Mouse (Mus musculus): ENCODE measurements at regions not wholly inside any gene's neighbourhood (a gene's known extent, or its start where the extent isn't known, plus 50 kb on each side); places are given as distances from the start of the nearest gene placed in this dataset.

DNA sequence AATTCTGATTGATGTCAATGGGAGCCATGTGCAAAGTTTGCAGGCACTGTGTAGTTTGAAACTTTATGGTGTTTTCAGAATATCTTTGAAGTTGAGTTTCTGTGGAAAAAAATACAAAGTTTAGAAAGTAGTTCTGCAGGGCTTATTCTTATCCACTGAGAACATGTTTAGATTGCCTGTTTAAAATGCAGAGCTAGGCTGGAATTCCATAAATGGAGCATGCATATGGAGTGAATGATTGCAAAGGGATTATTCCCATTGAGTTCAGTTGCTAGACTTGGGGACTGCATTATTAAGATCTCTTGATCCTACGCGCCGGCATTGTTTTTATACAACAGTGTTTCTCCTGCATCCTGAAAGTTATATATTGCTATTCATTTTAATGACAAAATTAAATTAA, 397.8 kb upstream of the Gm21833 start:
- no peak for DNase-seq (ENCODE audit: low read depth, low spot score)

DNA sequence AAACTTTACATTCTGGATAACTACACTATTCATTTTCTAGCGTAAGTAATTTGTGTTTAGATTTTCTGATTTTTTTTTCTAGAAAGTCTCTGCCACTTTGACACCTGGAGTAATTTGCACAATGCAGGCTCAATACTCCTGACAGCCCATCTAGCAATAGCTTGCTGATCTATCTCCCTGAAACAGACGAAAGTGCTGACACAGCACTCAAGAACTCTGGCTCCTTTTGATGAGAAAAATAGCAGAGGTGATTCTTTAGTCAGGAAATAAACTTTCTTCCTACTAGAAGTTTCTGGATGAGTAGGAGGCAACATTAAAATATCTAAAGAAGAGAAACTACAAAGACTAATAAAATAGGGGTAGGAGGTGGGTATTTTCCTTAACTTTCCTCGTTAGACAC, 397.1 kb upstream of the Gm21833 start:
- no peak for DNase-seq (ENCODE audit: low read depth, low spot score)

DNA sequence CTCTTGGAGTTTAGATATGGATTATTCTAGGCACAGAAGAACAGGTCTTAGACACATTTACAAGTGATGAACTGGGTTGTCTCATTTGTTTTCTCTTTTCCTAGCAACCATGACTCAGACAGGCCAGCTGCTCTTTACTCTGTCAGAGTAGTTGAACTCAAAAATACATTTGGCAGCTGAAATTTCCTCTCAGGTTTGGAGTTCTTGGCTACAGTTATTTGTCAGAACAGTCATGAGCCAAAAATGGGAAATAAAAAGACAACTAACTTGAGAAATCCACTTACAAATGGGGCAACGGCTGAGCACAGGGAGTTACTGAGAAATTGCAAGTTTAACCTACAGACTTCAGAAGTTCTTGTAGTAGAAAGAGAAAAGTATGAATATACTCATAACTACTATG, 396.4 kb upstream of the Gm21833 start:
- no peak for DNase-seq (ENCODE audit: low read depth, low spot score)

DNA sequence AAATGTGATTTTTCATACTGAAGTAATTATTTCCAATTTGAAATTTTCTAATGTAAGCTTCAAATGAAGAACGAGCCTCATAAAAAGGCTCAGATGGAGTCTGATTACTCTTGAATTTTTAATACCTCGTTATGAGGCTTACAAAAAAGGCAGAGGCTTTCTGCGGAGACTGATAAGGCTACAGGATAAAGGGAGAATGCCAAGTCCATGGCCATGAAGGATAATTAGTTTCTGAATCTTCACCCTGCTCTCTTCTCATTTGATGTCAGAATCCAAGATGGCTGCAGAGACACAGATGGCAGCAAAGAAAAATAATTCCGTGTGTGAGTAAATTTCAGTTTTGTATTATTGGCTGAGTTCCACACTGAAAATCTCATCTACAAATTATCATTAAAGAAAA, 367.3 kb upstream of the Gm21833 start:
- DNase-seq (ENCODE audit: low read depth, low spot score): no peak

DNA sequence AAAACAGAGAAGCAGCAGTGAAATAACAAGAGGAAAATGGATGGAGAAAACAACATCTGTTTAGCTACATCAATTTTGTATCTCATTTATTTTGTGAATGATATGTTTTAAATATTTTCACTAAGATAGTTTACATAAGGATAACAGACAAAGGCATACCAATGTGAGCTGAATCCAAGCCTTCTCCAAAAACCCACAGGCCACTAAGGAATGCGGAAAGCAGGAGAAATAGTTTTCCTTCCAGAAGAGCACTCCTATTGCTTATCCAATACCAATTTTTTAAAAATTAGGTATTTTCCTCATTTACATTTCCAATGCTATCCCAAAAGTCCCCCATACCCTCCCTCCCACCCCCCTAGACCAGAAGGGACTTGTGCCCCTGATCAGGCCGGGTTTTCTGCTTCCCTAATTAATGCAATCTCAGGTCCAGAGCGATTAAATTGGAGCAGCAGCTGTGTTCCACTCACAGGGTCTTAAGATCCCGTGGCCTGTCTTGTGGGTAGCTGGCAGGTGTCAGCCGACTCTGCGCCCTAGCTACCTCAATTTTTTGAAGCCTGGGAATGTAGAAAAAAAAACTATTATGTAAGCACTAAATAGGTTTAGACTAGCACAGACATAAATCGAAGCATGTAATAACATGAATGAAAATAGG, 357.3 kb upstream of the Gm21833 start:
- no peak for DNase-seq (ENCODE audit: low read depth, low spot score)

DNA sequence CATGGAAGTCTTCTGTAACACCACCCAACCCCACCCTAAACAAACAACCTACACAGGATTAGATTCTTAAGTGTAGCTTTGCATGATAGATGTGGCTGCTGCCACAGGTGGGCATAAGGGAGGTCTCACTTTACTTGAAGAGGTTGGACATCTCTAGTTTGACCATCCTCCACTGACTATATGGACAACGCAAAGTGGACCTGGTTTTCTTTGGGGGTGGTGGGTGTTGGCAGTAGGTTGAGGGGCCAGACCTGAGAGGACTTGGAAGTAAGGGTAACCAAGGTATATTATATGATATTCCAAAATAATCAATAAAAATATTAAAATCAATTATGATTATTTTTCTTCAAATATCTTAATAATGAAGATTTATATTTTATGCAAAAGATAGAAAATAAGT, 307.8 kb upstream of the Gm21833 start:
- no peak for DNase-seq (ENCODE audit: low read depth, low spot score)

DNA sequence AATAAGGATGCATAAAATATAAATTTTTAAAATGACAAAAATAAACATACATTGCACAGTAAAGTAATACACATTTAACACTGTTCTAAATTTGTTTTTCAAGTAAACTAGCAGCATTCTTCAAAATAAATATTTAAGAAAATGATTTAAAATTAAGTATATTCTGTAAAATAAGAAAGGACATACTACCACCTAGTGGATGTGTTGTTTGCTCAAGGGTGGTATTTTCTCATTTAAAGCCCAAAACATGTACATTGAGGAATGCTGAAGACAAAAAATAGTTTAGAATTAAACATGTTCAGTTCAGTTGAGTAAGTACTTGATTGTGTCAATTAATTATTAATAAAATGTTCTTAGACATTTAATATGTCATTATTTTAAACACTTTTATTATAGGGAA, 306.6 kb upstream of the Gm21833 start:
- no peak for DNase-seq (ENCODE audit: low read depth, low spot score)

DNA sequence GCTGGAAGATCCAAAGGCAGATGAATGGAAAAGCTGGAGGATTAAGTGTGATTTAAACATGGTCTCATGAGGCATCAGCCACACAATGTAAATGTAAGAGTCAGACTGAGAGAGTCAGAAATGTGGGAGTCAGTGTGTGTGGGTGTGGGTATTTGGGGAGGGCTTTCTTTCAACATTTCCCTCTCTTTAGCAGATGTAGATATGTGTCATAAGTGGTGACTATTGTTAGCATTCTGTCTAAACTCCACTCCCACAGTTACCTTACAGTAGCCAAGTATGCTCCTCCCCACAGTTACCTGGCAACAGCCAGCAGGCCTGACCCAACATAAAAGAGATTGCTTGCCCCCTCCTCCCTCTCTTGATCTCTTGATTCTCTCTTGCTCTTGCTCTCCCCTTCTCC, 263.8 kb upstream of the Gm21833 start:
- no peak for DNase-seq (ENCODE audit: low read depth, low spot score)

DNA sequence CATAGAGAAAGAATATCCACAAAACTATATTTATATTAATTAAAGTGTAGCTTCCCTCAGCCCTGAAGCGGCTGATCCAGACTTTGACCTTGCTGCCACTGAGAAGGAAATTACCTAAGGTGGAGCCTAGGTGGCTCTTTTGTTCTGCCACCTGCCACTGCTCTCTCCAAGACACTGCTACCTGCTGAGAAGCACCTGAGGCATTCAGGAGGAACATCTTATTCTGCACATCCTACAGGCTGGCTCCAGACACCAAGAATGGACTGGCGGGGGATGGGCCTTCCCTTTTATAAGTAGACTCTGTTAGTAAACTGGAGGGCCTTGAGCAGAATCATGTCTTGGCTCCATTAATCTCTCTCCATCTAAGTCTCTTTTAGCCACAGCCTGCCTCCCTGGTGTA, 231.7 kb upstream of the Gm21833 start:
- DNase-seq (ENCODE audit: low read depth, low spot score): peak; percentile 14

DNA sequence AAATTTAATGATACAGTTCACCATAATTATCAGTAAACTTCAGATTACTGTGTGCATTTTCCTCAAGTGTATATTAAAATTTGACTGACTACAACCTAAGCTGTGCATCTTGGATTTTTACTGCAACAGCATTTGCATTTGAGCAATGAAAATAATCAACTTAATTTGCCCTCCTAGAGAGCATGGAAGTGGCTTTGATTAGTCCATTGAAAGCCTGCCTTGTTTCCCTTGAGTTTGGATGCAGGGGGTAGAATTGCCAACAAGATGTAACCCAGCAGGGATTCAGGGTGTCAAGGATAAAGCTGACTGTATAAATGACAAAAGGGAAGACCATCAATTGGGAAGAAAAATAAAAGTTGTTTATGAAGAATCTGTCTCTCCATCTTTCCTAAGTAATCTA, 226.1 kb upstream of the Gm21833 start:
- DNase-seq (ENCODE audit: low read depth, low spot score): no peak
